Mouse (Mus musculus) regulatory T cell (primary cell): ENCODE data around the gene Edc4.

Experiments used
- in situ Hi-C: fragments of 300-600 bp; cut with MboI, MseI; formaldehyde crosslinking; loops from one replicate; pipeline ENCODE4 v1.15.1; 2025; ENCODE audit warnings: high pct_unique_total_duplicates

Gene Edc4

DNA sequence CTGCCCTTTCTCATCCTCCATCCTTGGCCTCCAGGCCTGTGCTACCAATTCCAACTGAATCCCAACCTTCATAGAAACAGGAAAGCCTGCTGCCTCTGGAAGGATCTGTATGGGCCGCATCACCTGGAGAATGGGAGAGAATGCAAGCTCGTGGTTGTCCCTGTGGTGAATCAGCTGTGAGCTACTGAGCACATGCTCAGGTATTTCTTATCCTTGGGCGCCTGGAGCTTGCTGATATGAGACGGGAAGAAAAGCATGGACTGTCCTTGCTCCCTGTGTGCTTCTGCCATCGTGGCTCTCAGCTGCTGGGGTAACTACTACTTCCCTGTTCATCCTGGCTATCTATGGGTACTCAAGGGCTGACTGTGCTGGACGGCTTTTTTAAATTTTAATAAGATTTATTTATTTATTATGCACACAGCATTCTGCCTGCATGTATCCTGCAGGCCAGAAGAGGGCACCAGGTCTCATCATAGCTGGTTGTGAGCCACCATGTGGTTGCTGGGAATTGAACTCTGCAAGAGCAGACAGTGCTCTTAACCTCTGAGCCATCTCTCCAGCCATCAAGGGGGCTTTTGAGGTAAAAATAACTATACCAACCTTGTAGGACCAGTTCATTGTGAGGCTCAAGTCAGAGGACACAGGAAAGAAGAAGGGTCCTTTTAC is 14.2 kb upstream of the Edc4 start:
- in situ Hi-C loops = no loop called here

- in situ Hi-C loops = no loop called here
Measured at GRCm38 (mm10) chr8:105874301-105874700, 6.4 kb upstream of the Edc4 start.

GRCm38 (mm10) chr8:105889756-105890465 is 9.2 kb downstream of the Edc4 start:
- in situ Hi-C loops = loop anchor here (10.0 kb wide), 1 partner anchor 45 kb away; the partner anchor contains the start of genes Ctrl and Psmb10

- in situ Hi-C loops = no loop called here
Measured at GRCm38 (mm10) chr8:105890870-105891269, 10.2 kb downstream of the Edc4 start.

DNA sequence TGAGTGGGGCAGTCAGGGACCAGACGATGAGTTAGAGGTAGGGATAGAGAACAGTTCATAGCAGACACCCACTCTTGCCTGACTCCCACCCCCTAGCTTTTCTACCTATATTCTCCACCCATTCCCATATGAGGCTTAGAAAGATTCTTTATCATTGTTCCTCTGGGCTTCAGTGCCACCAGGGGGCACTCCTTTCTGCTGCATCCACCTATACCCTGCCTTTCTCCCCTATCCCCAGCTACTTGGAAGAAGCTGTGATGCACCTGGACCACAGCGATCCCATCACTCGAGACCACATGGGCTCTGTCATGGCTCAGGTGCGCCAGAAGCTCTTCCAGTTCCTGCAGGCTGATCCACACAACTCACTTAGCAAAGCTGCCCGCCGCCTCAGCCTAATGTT is 11.8 kb downstream of the Edc4 start:
- in situ Hi-C loops = no loop called here

GRCm38 (mm10) chr8:105893339-105893738 is 12.7 kb downstream of the Edc4 start, which contains the start of gene Nrn1l:
TSS of gene Nrn1l (plus strand) at chr8:105893567.
- in situ Hi-C loops = no loop called here

- in situ Hi-C loops = no loop called here
Measured at GRCm38 (mm10) chr8:105897801-105898480, 17.3 kb downstream of the Edc4 start.

GRCm38 (mm10) chr8:105900180-105900940 is 19.7 kb downstream of the Edc4 start, which contains the start of gene Pskh1:
TSS of gene Pskh1 (plus strand) at chr8:105900441.
- in situ Hi-C loops = no loop called here

DNA sequence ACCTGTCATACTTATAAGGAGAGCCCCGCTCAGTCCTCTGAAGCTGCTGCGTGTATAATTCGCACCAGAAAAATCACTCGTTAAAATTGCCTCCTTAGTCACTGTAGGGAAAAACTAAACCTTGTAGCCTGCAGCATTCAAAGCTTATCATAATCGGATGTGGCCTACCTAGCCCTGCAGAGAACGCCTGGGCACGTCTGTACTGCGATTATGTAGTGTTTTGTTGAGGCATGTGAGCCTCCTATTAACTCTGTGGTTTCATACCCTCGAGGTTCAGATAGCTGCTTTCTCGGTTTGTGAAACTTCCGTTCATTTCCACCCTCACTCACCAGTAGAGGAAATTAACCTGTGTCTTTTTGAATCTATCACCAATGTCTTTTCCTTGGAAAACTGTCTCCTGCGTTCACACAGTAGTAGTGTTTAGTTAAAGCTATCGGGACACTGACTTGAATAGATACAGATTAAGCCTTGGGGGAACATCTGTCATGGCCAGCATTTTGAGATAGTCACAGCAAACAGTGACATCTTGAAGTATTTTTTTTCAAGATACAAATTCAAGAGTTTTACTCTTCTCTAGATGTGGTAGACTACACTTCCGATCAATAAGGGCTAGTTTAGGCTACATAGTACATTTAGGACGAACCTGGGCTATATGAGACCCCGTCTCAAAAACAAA is 20.4 kb downstream of the Edc4 start:
- in situ Hi-C loops = no loop called here

DNA sequence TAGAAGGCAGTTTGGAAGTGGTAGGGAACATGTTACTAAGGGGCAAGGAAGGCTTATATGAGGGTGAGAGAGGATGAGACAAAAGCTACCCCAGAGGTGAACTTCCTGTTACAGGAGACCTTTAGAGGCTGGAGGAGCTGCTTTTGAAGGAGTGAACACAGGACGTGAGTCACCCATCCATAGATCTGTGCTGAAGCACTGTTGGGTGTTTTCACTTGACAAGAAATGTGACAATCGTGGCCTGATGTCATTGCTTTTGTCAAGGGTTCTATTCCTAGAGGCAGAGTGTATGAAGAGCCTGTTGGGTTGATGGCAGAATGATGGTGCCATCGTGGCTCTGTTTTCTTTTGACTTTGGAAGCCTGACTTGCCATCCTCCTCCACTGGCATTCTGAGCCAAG is 38.7 kb downstream of the Edc4 start:
- in situ Hi-C loops = no loop called here

DNA sequence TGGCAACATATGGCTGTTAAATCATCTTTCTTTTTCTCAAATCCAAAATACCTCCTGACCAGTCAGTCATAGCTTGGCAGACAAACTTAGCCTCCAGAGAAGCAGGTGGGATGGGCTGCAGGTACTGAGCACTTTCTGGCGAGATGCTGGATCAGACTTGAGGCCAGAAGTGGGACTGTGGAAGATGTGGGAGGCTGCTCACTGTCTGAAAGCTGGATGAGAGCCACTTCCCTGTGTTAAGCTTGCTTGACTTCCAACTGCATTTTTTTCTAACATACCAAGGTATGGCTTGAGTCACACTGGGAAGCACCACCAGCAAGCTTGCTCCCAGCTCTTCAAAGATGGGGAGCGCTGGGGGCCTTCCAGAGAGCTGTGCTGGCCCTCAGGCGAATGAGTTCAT is 44.4 kb downstream of the Edc4 start:
- in situ Hi-C loops = loop anchor here (5.0 to 10.0 kb wide), 2 partner anchors 213 to 1460 kb away; no protein-coding TSS in a partner anchor

- in situ Hi-C loops = loop anchor here (10.0 kb wide), 1 partner anchor 46 kb away; the partner anchor contains the start of gene Edc4
Measured at GRCm38 (mm10) chr8:105930602-105931001, 49.9 kb downstream of the Edc4 start.

- in situ Hi-C loops = loop anchor here (10.0 kb wide), 1 partner anchor 46 kb away; the partner anchor contains the start of gene Edc4
Measured at GRCm38 (mm10) chr8:105931271-105931670, 50.6 kb downstream of the Edc4 start.

DNA sequence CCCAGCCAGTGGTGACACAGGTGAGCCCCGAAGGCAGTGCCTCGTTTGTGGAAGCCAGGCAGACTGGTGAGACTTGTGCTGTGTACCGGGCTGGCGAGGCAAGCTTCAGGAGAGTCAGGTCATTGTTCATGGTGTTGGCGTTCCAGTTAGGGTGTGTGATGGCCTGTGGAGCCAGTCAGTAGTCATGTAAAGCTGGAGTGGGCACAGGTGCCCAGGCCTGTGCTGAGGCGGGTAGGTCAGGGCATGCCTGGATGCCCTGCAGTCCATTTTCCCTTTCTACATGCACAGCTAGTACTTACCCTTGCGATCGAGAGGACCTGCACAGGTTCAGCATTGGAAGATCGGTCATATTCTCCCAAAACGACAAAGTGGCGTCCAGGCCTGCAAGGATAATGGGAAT is 51.8 kb downstream of the Edc4 start:
- in situ Hi-C loops = loop anchor here (10.0 kb wide), 1 partner anchor 48 kb away; the partner anchor contains the start of gene Edc4

GRCm38 (mm10) chr8:105933762-105934161 is 53.1 kb downstream of the Edc4 start, which contains the start of gene Ctrl:
TSS of gene Ctrl (minus strand) at chr8:105933862.
- in situ Hi-C loops = loop anchor here (10.0 kb wide), 1 partner anchor 49 kb away; the partner anchor contains the start of gene Edc4

DNA sequence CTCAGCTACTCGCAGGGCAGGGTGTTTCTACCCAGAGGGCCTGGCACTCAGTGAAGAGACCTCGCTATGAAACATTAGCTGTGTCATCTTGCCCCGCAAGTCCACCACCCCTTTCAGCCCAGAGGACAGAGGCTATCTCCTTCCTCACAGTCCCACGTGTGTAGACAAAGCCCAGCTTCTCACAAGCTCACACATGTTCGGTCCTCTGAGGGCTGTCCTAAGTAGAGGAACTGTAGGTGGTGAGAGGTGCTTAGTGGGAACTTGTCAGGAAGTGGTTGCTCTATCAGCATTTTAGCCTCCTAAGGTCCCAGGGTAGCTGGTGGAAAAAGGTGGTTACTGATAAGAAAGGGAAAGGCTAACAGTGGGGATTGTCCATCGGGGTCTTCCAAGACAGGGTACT is 54.4 kb downstream of the Edc4 start:
- in situ Hi-C loops = loop anchor here (10.0 kb wide), 1 partner anchor 50 kb away; the partner anchor contains the start of gene Edc4

DNA sequence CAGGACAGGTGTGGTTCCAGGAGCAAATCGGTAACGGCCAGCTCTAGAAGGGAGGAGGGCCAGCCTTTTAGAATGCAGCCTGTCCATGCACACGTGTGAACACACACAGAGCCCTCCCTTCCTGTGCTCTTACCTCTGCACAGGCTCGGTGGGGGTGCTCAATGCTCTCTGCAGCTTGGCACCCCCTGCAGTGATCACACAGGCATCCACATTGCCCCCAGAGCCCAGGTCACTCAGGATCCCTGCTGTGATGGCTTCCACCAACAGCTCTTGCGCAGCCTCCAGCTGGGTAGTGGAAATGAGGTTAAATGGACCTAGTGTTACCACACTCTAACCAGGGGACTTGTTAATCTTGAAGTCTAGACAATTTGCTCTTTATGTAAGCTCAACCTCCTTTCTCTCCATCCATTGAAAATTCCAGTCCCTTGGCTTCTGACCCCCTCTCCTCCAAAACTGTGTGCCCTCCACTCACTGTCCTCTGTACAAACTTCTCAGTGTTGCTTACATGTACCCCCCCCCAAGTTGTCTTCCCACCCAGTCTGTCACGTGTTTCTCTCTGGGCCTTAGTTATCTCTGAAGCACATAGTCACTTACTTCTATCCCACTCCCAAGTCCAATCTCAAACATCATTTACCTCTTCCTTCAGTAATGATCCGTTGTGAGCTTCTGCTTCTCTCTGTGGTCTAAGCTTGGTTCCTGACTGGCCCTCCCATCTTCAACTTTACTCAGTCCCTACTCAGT is 55.4 kb downstream of the Edc4 start:
- in situ Hi-C loops = loop anchor here (10.0 kb wide), 1 partner anchor 51 kb away; the partner anchor contains the start of gene Edc4

DNA sequence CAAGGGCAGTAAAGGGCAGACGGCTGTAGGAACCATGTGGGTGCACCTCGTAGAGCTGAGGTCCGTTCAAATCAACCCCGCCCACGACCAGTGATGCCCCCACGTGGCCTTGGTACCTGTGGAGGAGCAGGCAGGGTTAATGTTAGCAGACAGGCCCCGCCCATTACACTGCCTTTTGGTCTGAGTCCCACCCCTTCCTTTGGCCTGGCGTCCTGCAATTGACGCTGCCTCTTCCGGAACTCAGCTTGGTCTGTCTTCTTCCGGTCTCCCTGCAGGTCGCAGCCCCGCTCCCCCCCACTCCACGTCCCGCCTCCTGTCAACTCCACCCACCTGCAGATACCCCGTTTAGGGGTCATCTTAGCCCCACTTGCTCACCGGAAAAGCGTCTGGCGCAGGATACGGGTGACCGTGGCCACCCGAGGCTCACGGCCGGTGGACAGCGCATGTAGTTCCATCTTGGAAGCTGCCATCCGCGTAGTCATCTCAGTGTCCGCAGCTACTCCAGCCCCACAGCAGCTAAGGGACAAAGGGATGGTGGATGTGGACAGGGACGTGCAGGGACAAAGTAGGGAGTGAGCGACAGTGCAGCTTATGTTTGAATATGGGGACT is 56.3 kb downstream of the Edc4 start:
- in situ Hi-C loops = loop anchor here (10.0 kb wide), 1 partner anchor 52 kb away; the partner anchor contains the start of gene Edc4
